In genomic region chr10:80117736-80118135, GRCm38 (mm10) we compare ENCODE assay signal across 8 mouse cellular contexts. TPM values are rescaled to one million over a fixed set of nuclear protein-coding genes. Genes with fewer than 3 reads are reported as not detected.
DNase-seq lines count a peak whose midpoint lies in the region; ATAC-seq and TF ChIP-seq lines count a peak whose summit lies in the region.

No protein-coding gene starts in this region.

- in situ Hi-C loops in CH12.LX (cut with MboI; ENCODE audit: low pct_ligation_motif_present, low pct_unique_long_range_greater_than_20kb, low sequenced_read_pairs) = no loop called here

- 80% methylated on average over 1 of the region's 1 CpGs for WGBS in forebrain, embryonic 12.5 days
- WGBS in liver, embryonic 13.5 days (ENCODE audit: insufficient replicate concordance) = 15% methylated on average over 1 of the region's 1 CpGs

- ATAC-seq in forebrain, embryonic 12.5 days (ENCODE audit: low FRiP score) = no peak
- no peak for ATAC-seq in liver, embryonic 13.5 days (ENCODE audit: low read depth)

- peak overlapping the region; percentile 83 for H3K4me2 ChIP-seq in CH12.LX (ENCODE audit: insufficient read depth, low read depth, poor library complexity, severe bottlenecking)
- peak overlapping the region; percentile 98 for H3K4me2 ChIP-seq in forebrain, embryonic 12.5 days
- peak overlapping the region; percentile 95 for H3K4me2 ChIP-seq in liver, embryonic 13.5 days

- DNase-seq in gastrocnemius, adult 2 months = no peak
- DNase-seq in gastrocnemius, adult 8-10 months (ENCODE audit: low spot score in 2 of 2) = no peak
- no peak for DNase-seq in CH12.LX (ENCODE audit: extremely low read depth)
- no peak for DNase-seq in liver, embryonic 13.5 days
- no peak for DNase-seq in ovary, adult 18-20 months (ENCODE audit: low spot score)
- no peak for DNase-seq in layer of hippocampus, postnatal 14 days (ENCODE audit: low spot score in 2 of 2)
- DNase-seq in adrenal gland, postnatal 4 days (ENCODE audit: low spot score in 2 of 2) = no peak

- intact Hi-C loops in gastrocnemius, adult 2 months (cut with DNase I) = loop anchor here (2.0 kb wide), 1 partner anchor 21 kb away; the partner anchor contains the start of gene Atp5d

- H3K79me2 ChIP-seq in CH12.LX (replicated peaks; ENCODE audit: control insufficient read depth, extremely low read depth, insufficient read depth, poor library complexity, severe bottlenecking) = peaks cover 69% of the 10 kb centered on the region

- H3K27me3 ChIP-seq in CH12.LX (replicated peaks) = no peaks in the 10 kb centered on the region
- H3K27me3 ChIP-seq in forebrain, embryonic 12.5 days = no peaks in the 10 kb centered on the region
- no peaks in the 10 kb centered on the region for H3K27me3 ChIP-seq in liver, embryonic 13.5 days

- TF ChIP-seq EP300 in CH12.LX (IDR thresholded peaks at IDR 0.05; ENCODE audit: low read length) = no peak

- peak overlapping the region; percentile 100 for H3K4me3 ChIP-seq in gastrocnemius, adult 2 months
- peak overlapping the region; percentile 85 to 93 (median 90) for H3K4me3 ChIP-seq in CH12.LX (replicated peaks in 1 of 3; ENCODE audit: low read depth in 2 of 3, low read length in 2 of 3, poor library complexity in 1 of 3)
- peak overlapping the region; percentile 94 for H3K4me3 ChIP-seq in forebrain, embryonic 12.5 days (replicated peaks)
- peak overlapping the region; percentile 96 for H3K4me3 ChIP-seq in liver, embryonic 13.5 days (replicated peaks)

- TF ChIP-seq POLR2A in CH12.LX (IDR thresholded peaks at IDR 0.05; ENCODE audit: low read depth, low read length) = no peak

- no peak for TF ChIP-seq CTCF in gastrocnemius, adult 2 months (IDR thresholded peaks at IDR 0.05)
- no peak for TF ChIP-seq CTCF in CH12.LX (conservative IDR thresholded peaks at IDR 0.05 in 1 of 2, IDR thresholded peaks at IDR 0.05 in 1 of 2; ENCODE audit: low read depth in 2 of 2, low read length in 2 of 2)

- H3K4me1 ChIP-seq in CH12.LX (ENCODE audit: control insufficient read depth in 1 of 2, insufficient read depth in 2 of 2) = peaks cover 21 to 52% of the 10 kb centered on the region in 2 experiments
- peaks cover 43% of the 10 kb centered on the region for H3K4me1 ChIP-seq in forebrain, embryonic 12.5 days
- H3K4me1 ChIP-seq in liver, embryonic 13.5 days (replicated peaks) = peaks cover 75% of the 10 kb centered on the region

- TF ChIP-seq RAD21 in CH12.LX (IDR thresholded peaks at IDR 0.05; ENCODE audit: low read depth, low read length) = no peak

- peak overlapping the region; percentile 96 for H3K27ac ChIP-seq in gastrocnemius, adult 2 months
- H3K27ac ChIP-seq in CH12.LX (ENCODE audit: insufficient read depth, low read depth) = no peak overlapping the region
- H3K27ac ChIP-seq in forebrain, embryonic 12.5 days = 0 out of 2 replicates have a peak overlapping the region, but pooled peaks have one; percentile 46
- peak overlapping the region; percentile 95 for H3K27ac ChIP-seq in liver, embryonic 13.5 days

- peak overlapping the region; percentile 93; the same call in 1 of the 2 replicates for H3K9ac ChIP-seq in CH12.LX (ENCODE audit: insufficient read depth, low read depth)
- peak overlapping the region; percentile 85 for H3K9ac ChIP-seq in forebrain, embryonic 12.5 days
- peak overlapping the region; percentile 99 for H3K9ac ChIP-seq in liver, embryonic 13.5 days

- no peaks in the 10 kb centered on the region for H3K9me3 ChIP-seq in CH12.LX (replicated peaks; ENCODE audit: low read length)
- H3K9me3 ChIP-seq in forebrain, embryonic 12.5 days = no peaks in the 10 kb centered on the region
- H3K9me3 ChIP-seq in liver, embryonic 13.5 days (replicated peaks) = no peaks in the 10 kb centered on the region

- dilution Hi-C loops in CH12.LX (cut with MboI; ENCODE audit: extremely low pct_ligation_motif_present, extremely low pct_unique_long_range_greater_than_20kb, low sequenced_read_pairs) = no loop called here

- H3K36me3 ChIP-seq in CH12.LX (replicated peaks in 1 of 2; ENCODE audit: control insufficient read depth in 1 of 2, insufficient read depth in 1 of 2, low read length in 1 of 2) = peaks cover 36 to 51% of the 10 kb centered on the region in 2 experiments
- peaks cover 35% of the 10 kb centered on the region for H3K36me3 ChIP-seq in forebrain, embryonic 12.5 days (replicated peaks)
- H3K36me3 ChIP-seq in liver, embryonic 13.5 days = peaks cover 55% of the 10 kb centered on the region

TF ChIP-seq in CH12.LX, 34 proteins besides CTCF, POLR2A, EP300 and RAD21:
- TF ChIP-seq USF1 (IDR thresholded peaks at IDR 0.05; ENCODE audit: low read depth, low read length) = no peak
- TF ChIP-seq RCOR1 (conservative IDR thresholded peaks at IDR 0.05; ENCODE audit: low read depth, low read length) = no peak
- no peak for TF ChIP-seq USF2 (conservative IDR thresholded peaks at IDR 0.05; ENCODE audit: low read depth, low read length)
- TF ChIP-seq ZNF384 (IDR thresholded peaks at IDR 0.05; ENCODE audit: low read depth, low read length) = no peak

RNA-seq across cellular contexts. Expression of gene Stk11, which starts 2.1 kb away (rescaled TPM):
- 100 to 1,000 TPM; 144 to 153 TPM for total RNA-seq in gastrocnemius, adult 2 months (2021)
- total RNA-seq in gastrocnemius, adult 8-10 months (2022) = 100 to 1,000 TPM; 157 to 173 (median 162) TPM
- total RNA-seq in CH12.LX (2012; rRNA removed) (64.8 and 65.9 TPM in 2 replicates), CH12.LX (2014; rRNA removed) (47.4 and 48.5 TPM in 2 replicates)
- 93.4 and 94.9 TPM in 2 replicates for polyA plus RNA-seq in CH12.LX (2012; ENCODE audit: insufficient read length, low read depth)
- 20.8 and 23.2 TPM in 2 replicates for polyA plus RNA-seq in forebrain, embryonic 12.5 days (2016; fragmentation: Nextera tagmentation; extraction: Ambion mirVana)
- 16.2 and 18.3 TPM in 2 replicates for polyA plus RNA-seq in liver, embryonic 13.5 days (2015; fragmentation: Nextera tagmentation; extraction: Ambion mirVana)
- 10 to 100 TPM; 89.2 to 90.7 TPM for total RNA-seq in layer of hippocampus, postnatal 14 days (2021)
- total RNA-seq in adrenal gland, postnatal 4 days (2021) = 100 to 1,000 TPM; 130 to 139 TPM

RNA-seq across cellular contexts. Expression of gene Sbno2, which starts 12.4 kb away (rescaled TPM):
- total RNA-seq in gastrocnemius, adult 2 months (2021) = 1 to 10 TPM; 6.2 to 7.1 TPM
- total RNA-seq in gastrocnemius, adult 8-10 months (2022) = 1 to 10 TPM; 4.8 to 5.7 (median 5.3) TPM
- total RNA-seq in CH12.LX (2012; rRNA removed) (20.7 and 22.6 TPM in 2 replicates), CH12.LX (2014; rRNA removed) (9.0 and 9.7 TPM in 2 replicates)
- polyA plus RNA-seq in CH12.LX (2012; ENCODE audit: insufficient read length, low read depth) = 21.1 and 24.2 TPM in 2 replicates
- 14.8 and 16.4 TPM in 2 replicates for polyA plus RNA-seq in forebrain, embryonic 12.5 days (2016; fragmentation: Nextera tagmentation; extraction: Ambion mirVana)
- 9.2 and 9.9 TPM in 2 replicates for polyA plus RNA-seq in liver, embryonic 13.5 days (2015; fragmentation: Nextera tagmentation; extraction: Ambion mirVana)
- 10 to 100 TPM; 19.8 to 21.3 TPM for total RNA-seq in layer of hippocampus, postnatal 14 days (2021)
- total RNA-seq in adrenal gland, postnatal 4 days (2021) = 10 to 100 TPM; 51.7 to 53.2 TPM

RNA-seq across cellular contexts. Expression of gene Atp5d, which starts 20.7 kb away (rescaled TPM):
- total RNA-seq in gastrocnemius, adult 2 months (2021) = 100 to 1,000 TPM; 535 to 725 TPM
- 100 to 1,000 TPM; 525 to 571 (median 544) TPM for total RNA-seq in gastrocnemius, adult 8-10 months (2022)
- total RNA-seq in CH12.LX (2012; rRNA removed) (270 and 326 TPM in 2 replicates), CH12.LX (2014; rRNA removed) (85.8 and 106 TPM in 2 replicates)
- polyA plus RNA-seq in CH12.LX (2012; ENCODE audit: insufficient read length, low read depth) = 306 and 352 TPM in 2 replicates
- polyA plus RNA-seq in forebrain, embryonic 12.5 days (2016; fragmentation: Nextera tagmentation; extraction: Ambion mirVana) = 405 and 428 TPM in 2 replicates
- polyA plus RNA-seq in liver, embryonic 13.5 days (2015; fragmentation: Nextera tagmentation; extraction: Ambion mirVana) = 358 and 362 TPM in 2 replicates
- 100 to 1,000 TPM; 397 to 417 TPM for total RNA-seq in layer of hippocampus, postnatal 14 days (2021)
- 100 to 1,000 TPM; 401 to 425 TPM for total RNA-seq in adrenal gland, postnatal 4 days (2021)

RNA-seq across cellular contexts. Expression of gene Cbarp, which starts 22.9 kb away (rescaled TPM):
- 1 to 10 TPM; 1.8 to 2.3 TPM for total RNA-seq in gastrocnemius, adult 2 months (2021)
- total RNA-seq in gastrocnemius, adult 8-10 months (2022) = 1 to 10 TPM; 1.9 to 4.0 (median 2.9) TPM
- total RNA-seq in CH12.LX (2012; rRNA removed) = 2.3 and 2.6 TPM in 2 replicates
- total RNA-seq in CH12.LX (2014; rRNA removed) = 0.09 and 0.19 TPM in 2 replicates
- 1.7 and 2.4 TPM in 2 replicates for polyA plus RNA-seq in CH12.LX (2012; ENCODE audit: insufficient read length, low read depth)
- polyA plus RNA-seq in forebrain, embryonic 12.5 days (2016; fragmentation: Nextera tagmentation; extraction: Ambion mirVana) = 13.2 and 13.8 TPM in 2 replicates
- 0.54 and 0.69 TPM in 2 replicates for polyA plus RNA-seq in liver, embryonic 13.5 days (2015; fragmentation: Nextera tagmentation; extraction: Ambion mirVana)
- total RNA-seq in layer of hippocampus, postnatal 14 days (2021) = 100 to 1,000 TPM; 401 to 436 TPM
- total RNA-seq in adrenal gland, postnatal 4 days (2021) = 10 to 100 TPM; 49.1 to 72.7 TPM

RNA-seq across cellular contexts. Expression of gene Midn, which starts 30.3 kb away (rescaled TPM):
- 10 to 100 TPM; 34.3 to 39.8 TPM for total RNA-seq in gastrocnemius, adult 2 months (2021)
- total RNA-seq in gastrocnemius, adult 8-10 months (2022) = 10 to 100 TPM; 20.8 to 36.0 (median 29.5) TPM
- 11.6 and 16.2 TPM in 2 replicates for total RNA-seq in CH12.LX (2012; rRNA removed)
- total RNA-seq in CH12.LX (2014; rRNA removed) = 3.9 and 4.7 TPM in 2 replicates
- 25.2 and 33.2 TPM in 2 replicates for polyA plus RNA-seq in CH12.LX (2012; ENCODE audit: insufficient read length, low read depth)
- 45.0 and 50.3 TPM in 2 replicates for polyA plus RNA-seq in forebrain, embryonic 12.5 days (2016; fragmentation: Nextera tagmentation; extraction: Ambion mirVana)
- 3.0 and 3.3 TPM in 2 replicates for polyA plus RNA-seq in liver, embryonic 13.5 days (2015; fragmentation: Nextera tagmentation; extraction: Ambion mirVana)
- 10 to 100 TPM; 90.9 to 100.0 TPM for total RNA-seq in layer of hippocampus, postnatal 14 days (2021)
- 100 to 1,000 TPM; 113 to 124 TPM for total RNA-seq in adrenal gland, postnatal 4 days (2021)
